Mouse (Mus musculus) lung, adult 2 months (tissue): ENCODE results near the gene Zc3h14. TPM values are rescaled to one million over a fixed set of nuclear protein-coding genes. Genes with fewer than 3 reads are reported as not detected.

ENCODE experiments used
- DNase-seq: peaks from one replicate; pipeline ENCODE4 v3.0.0; 2022
- H3K4me1 ChIP-seq: fragments of 200-500 bp; 2 replicates; pipeline ENCODE4 v1.6.1; 2011; ENCODE audit warnings: low read length; ENCODE audit not compliant: control insufficient read depth, insufficient read depth
- H3K4me3 ChIP-seq: fragments of 200-500 bp; replicated peaks from 2 replicates; pipeline ENCODE3; 2011; ENCODE audit warnings: low read depth, mild to moderate bottlenecking, control low read depth, low read length; ENCODE audit errors: extremely low read depth
- CTCF ChIP-seq: fragments of 200-500 bp; IDR thresholded peaks from 2 replicates; pipeline ENCODE4 v1.5.1; 2011; ENCODE audit warnings: mild to moderate bottlenecking, low read length, control low read depth; ENCODE audit not compliant: insufficient read depth
- POLR2A ChIP-seq: fragments of 200-500 bp; IDR thresholded peaks from 2 replicates; pipeline ENCODE4 v1.6.1; 2011; ENCODE audit warnings: low read depth, mild to moderate bottlenecking, control low read depth, low read length, borderline replicate concordance; ENCODE audit errors: extremely low read depth
- WGBS: fragments of 180-500 bp; shearing (Covaris S2); methylation state at CpG from one replicate; pipeline ENCODE4 v1.1.7; 2018; 5-methylcytosine and 5-hydroxymethylcytosine counted together
- polyA plus RNA-seq: library from polyadenylated mRNA; depleted of rRNA; stranded (reverse); fragments of >200 nt; gene quantifications from 2 replicates; pipeline ENCODE4 v1.2.3, GENCODE M21; 2012

Zc3h14 gene
- polyA plus RNA-seq, 1 experiment: 48.0 TPM

- WGBS: 82% methylated on average over 2 of the region's 2 CpGs
- no peak for DNase-seq
- no peaks in the 10 kb centered on the region; the same call in none of the 2 replicates for H3K4me1 ChIP-seq
- TF ChIP-seq POLR2A: no peak
- TF ChIP-seq CTCF: no peak
- H3K4me3 ChIP-seq: no peak overlapping the region
Observed at GRCm38 (mm10) chr12:98766241-98766640, 19.5 kb downstream of the Zc3h14 start.

DNA sequence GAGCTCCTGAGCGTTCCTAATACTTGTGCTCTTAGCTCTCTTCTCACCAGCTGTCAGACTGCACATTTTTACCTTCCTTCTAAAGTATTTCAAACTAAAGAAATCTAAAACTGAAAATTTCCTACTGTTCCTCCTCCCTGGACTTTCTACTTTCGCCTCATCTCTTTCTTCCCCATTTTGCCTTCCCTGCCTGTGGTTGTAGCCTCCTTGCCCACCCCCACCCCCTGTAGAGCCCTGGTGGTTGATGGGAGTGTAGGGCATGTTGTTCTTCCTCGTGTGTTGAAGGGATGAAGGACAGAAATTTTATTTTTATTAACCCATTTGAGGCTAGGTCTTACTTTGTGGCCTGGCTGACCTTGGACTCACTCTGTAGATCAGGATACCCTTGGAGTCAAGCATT lies 30.7 kb downstream of the Zc3h14 start:
- no peaks in the 10 kb centered on the region for H3K4me1 ChIP-seq
- DNase-seq: no peak
- H3K4me3 ChIP-seq: no peak overlapping the region
- no peak for TF ChIP-seq POLR2A
- TF ChIP-seq CTCF: no peak
- WGBS: 64% methylated on average over 3 of the region's 3 CpGs

- Histone ChIP-seq H3K4me3 (no peak overlapping the region), H3K4me1 (no peaks in the 10 kb centered on the region)
- DNase-seq: peak; percentile 12
- TF ChIP-seq POLR2A (no peak), CTCF (peak; percentile 52)
- 70% methylated on average over 4 of the region's 4 CpGs for WGBS
Observed at GRCm38 (mm10) chr12:98779148-98779547, 32.4 kb downstream of the Zc3h14 start.

- 97% methylated on average over 1 of the region's 1 CpGs for WGBS
Observed at GRCm38 (mm10) chr12:98784251-98784650, 37.5 kb downstream of the Zc3h14 start.

GRCm38 (mm10) chr12:98795731-98796318 lies 49.1 kb downstream of the Zc3h14 start:
- 99% methylated on average over 3 of the region's 3 CpGs for WGBS
- H3K4me1 ChIP-seq: no peaks in the 10 kb centered on the region
- no peak for DNase-seq
- H3K4me3 ChIP-seq: no peak overlapping the region
- TF ChIP-seq POLR2A (no peak), CTCF (no peak)

More at GRCm38 (mm10) chr12:98784251-98784650, 37.5 kb downstream of the Zc3h14 start:
- no peak for TF ChIP-seq CTCF
- TF ChIP-seq POLR2A: no peak
- no peak for DNase-seq
- no peaks in the 10 kb centered on the region for H3K4me1 ChIP-seq
- H3K4me3 ChIP-seq: no peak overlapping the region

DNA sequence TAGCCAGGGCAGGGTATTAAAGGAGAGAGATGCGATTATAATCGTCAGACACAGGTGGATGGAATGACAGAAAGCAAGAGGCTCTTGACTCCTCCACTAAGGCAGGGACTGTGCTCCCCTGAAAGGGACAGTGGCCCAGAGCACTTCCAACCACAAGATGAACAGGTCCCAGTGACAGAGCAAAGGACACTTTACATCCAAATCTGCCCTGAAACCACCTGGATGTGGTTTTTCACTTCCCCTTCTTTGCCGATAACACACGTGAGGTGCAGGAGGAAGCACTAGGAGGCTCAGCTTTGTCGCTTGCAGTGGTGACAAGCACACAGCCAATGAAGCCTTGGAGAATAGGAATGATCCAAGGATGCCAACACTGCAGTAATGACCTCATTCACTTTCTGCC lies 53.6 kb downstream of the Zc3h14 start:
- WGBS: 71% methylated on average over 5 of the region's 5 CpGs
- no peak for TF ChIP-seq CTCF
- TF ChIP-seq POLR2A: no peak
- Histone ChIP-seq H3K4me3 (no peak overlapping the region), H3K4me1 (no peaks in the 10 kb centered on the region)
- DNase-seq: no peak

DNA sequence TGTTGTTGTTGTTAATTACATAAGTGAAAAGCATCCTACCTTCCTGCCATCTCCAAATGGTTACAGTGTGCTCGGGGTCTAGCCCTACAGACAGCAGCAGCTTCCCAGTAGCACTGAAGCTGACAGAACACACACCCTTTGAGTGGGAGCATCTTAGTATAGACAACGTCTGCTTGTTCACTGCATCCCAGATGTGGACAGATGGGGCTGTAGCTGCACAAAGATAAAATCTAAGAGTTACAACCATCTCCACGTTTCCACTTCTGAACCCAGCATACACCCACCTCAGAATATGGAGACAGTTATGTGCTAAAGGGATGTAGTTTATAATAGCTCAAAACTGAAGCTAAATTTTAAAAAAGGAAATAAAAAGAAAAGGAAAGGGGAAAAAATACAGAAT lies 55.5 kb downstream of the Zc3h14 start:
- no peak for DNase-seq
- 76% methylated on average over 3 of the region's 3 CpGs for WGBS
- H3K4me1 ChIP-seq: no peaks in the 10 kb centered on the region
- TF ChIP-seq CTCF (no peak), POLR2A (no peak)
- no peak overlapping the region for H3K4me3 ChIP-seq

- 88% methylated on average over 3 of the region's 3 CpGs for WGBS
- H3K4me1 ChIP-seq: no peaks in the 10 kb centered on the region
- no peak overlapping the region for H3K4me3 ChIP-seq
- DNase-seq: no peak
- TF ChIP-seq POLR2A (no peak), CTCF (no peak)
Observed at GRCm38 (mm10) chr12:98804078-98804748, 57.4 kb downstream of the Zc3h14 start.

DNA sequence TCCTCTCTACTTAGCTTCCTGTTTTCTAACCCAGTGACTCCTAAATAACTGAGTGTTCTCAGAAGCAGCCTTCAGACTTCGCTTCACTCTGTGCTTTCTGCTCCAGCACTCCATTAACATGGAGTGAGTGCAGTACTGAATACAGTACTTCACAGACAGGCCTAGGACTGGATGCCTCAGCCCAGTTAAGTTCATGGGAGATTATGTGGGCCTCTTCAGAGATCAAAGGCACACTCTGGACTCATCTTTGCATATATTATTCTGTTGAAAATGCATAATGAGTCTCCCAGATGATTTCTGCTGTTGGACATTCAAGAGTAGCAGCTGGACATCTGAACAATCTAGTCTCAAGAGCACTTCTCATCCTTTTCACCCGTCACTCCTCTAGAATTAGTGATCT lies 74.0 kb downstream of the Zc3h14 start:
- WGBS: 75% methylated on average over 2 of the region's 2 CpGs
- H3K4me1 ChIP-seq: no peaks in the 10 kb centered on the region
- no peak overlapping the region for H3K4me3 ChIP-seq
- DNase-seq: no peak
- TF ChIP-seq POLR2A (no peak), CTCF (no peak)

GRCm38 (mm10) chr12:98831122-98831521 lies 84.4 kb downstream of the Zc3h14 start:
- 68% methylated on average over 7 of the region's 7 CpGs for WGBS
- H3K4me3 ChIP-seq: no peak overlapping the region
- TF ChIP-seq POLR2A (no peak), CTCF (no peak)
- H3K4me1 ChIP-seq: no peaks in the 10 kb centered on the region; the same call in 1 of the 2 replicates
- no peak for DNase-seq
